Mouse (Mus musculus) heart, embryonic 10.5 days (tissue): ENCODE results near the gene Cass4. TPM values are rescaled to one million over a fixed set of nuclear protein-coding genes. Genes with fewer than 3 reads are reported as not detected.

ENCODE experiments used
- DNase-seq: peaks from one replicate; pipeline ENCODE4 v3.0.0-alpha.2; 2017; ENCODE audit warnings: low spot score
- H3K27ac ChIP-seq: fragments of 300-500 bp; sonication (generic); 2 replicates; pipeline ENCODE4 v1.5.1; 2016; ENCODE audit warnings: mild to moderate bottlenecking
- H3K27me3 ChIP-seq: fragments of 300-500 bp; sonication (generic); 2 replicates; pipeline ENCODE4 v1.6.1; 2016; ENCODE audit warnings: mild to moderate bottlenecking; ENCODE audit not compliant: poor library complexity, insufficient read depth, severe bottlenecking
- H3K36me3 ChIP-seq: fragments of 300-500 bp; sonication (generic); 2 replicates; pipeline ENCODE4 v1.6.1; 2016; ENCODE audit warnings: mild to moderate bottlenecking, moderate library complexity
- H3K4me1 ChIP-seq: fragments of 300-500 bp; sonication (generic); 2 replicates; pipeline ENCODE4 v1.6.1; 2016; ENCODE audit warnings: mild to moderate bottlenecking
- H3K4me3 ChIP-seq: fragments of 300-500 bp; sonication (generic); 2 replicates; pipeline ENCODE4 v1.5.1; 2016; ENCODE audit warnings: mild to moderate bottlenecking, moderate library complexity
- H3K9me3 ChIP-seq: fragments of 300-500 bp; sonication (generic); 2 replicates; pipeline ENCODE4 v1.6.1; 2016; ENCODE audit warnings: mild to moderate bottlenecking, moderate library complexity
- WGBS: fragments of 180-500 bp; shearing (Covaris S2); methylation state at CpG from one replicate; pipeline ENCODE4 v1.1.7; 2016; 5-methylcytosine and 5-hydroxymethylcytosine counted together
- polyA plus RNA-seq: library from polyadenylated mRNA; unstranded; fragments of >200 nt; fragmentation: Nextera tagmentation; extraction: Ambion mirVana; gene quantifications from 2 replicates; pipeline ENCODE4 v1.2.1, GENCODE M21; 2016

Cass4 gene
- polyA plus RNA-seq, 1 experiment from 2014 or later, result 0.20 TPM

GRCm38 (mm10) chr2:172416876-172417275 lies 23.3 kb downstream of the Cass4 start:
- Histone ChIP-seq H3K27me3 (peaks cover 13% of the 10 kb centered on the region), H3K4me3 (no peak overlapping the region), H3K4me1 (peaks cover 18% of the 10 kb centered on the region), H3K9me3 (no peaks in the 10 kb centered on the region), H3K36me3 (no peaks in the 10 kb centered on the region), H3K27ac (no peak overlapping the region)
- 87% methylated on average over 5 of the region's 5 CpGs for WGBS
- DNase-seq, result no peak

- no peak overlapping the region for H3K27ac ChIP-seq
- H3K4me3 ChIP-seq, result no peak overlapping the region
- no peak for DNase-seq
- no peaks in the 10 kb centered on the region for H3K9me3 ChIP-seq
- H3K36me3 ChIP-seq, result no peaks in the 10 kb centered on the region
- peaks cover 8% of the 10 kb centered on the region for H3K4me1 ChIP-seq
- 86% methylated on average over 5 of the region's 5 CpGs for WGBS
- peaks cover 18% of the 10 kb centered on the region for H3K27me3 ChIP-seq
Observed at GRCm38 (mm10) chr2:172418208-172418607, 24.6 kb downstream of the Cass4 start.

- Histone ChIP-seq H3K4me1 (peaks cover 13% of the 10 kb centered on the region), H3K9me3 (no peaks in the 10 kb centered on the region), H3K4me3 (no peak overlapping the region), H3K27me3 (peaks cover 13% of the 10 kb centered on the region; the same call in 1 of the 2 replicates), H3K27ac (peak overlapping the region; percentile 52; the same call in 1 of the 2 replicates), H3K36me3 (no peaks in the 10 kb centered on the region)
- DNase-seq, result peak; percentile 89
- 20% methylated on average over 1 of the region's 1 CpGs for WGBS
Observed at GRCm38 (mm10) chr2:172430609-172431008, 37.0 kb downstream of the Cass4 start.

GRCm38 (mm10) chr2:172433746-172434145 lies 40.2 kb downstream of the Cass4 start:
- 35% methylated on average over 5 of the region's 5 CpGs for WGBS
- no peak overlapping the region for H3K27ac ChIP-seq
- H3K4me1 ChIP-seq, result peaks cover 13% of the 10 kb centered on the region
- no peak for DNase-seq
- 0 out of 2 replicates have a peak, but pooled peaks cover 1% of the 10 kb centered on the region for H3K27me3 ChIP-seq
- H3K9me3 ChIP-seq, result no peaks in the 10 kb centered on the region
- no peak overlapping the region for H3K4me3 ChIP-seq
- H3K36me3 ChIP-seq, result no peaks in the 10 kb centered on the region

- Histone ChIP-seq H3K27me3 (no peaks in the 10 kb centered on the region), H3K9me3 (no peaks in the 10 kb centered on the region), H3K4me3 (no peak overlapping the region), H3K4me1 (peaks cover 16% of the 10 kb centered on the region), H3K27ac (no peak overlapping the region), H3K36me3 (no peaks in the 10 kb centered on the region)
- WGBS, result 66% methylated on average over 16 of the region's 16 CpGs
- DNase-seq, result no peak
Observed at GRCm38 (mm10) chr2:172437371-172437952, 43.9 kb downstream of the Cass4 start.

GRCm38 (mm10) chr2:172439843-172440639 lies 46.4 kb downstream of the Cass4 start, which contains the start of gene Rtf2:
Gene Rtf2 (plus strand): TSS chr2:172440556.
- H3K9me3 ChIP-seq, result no peaks in the 10 kb centered on the region
- H3K27ac ChIP-seq, result peak within 1 kb of the TSS; percentile 84
- H3K36me3 ChIP-seq, result peaks cover 3% of the 10 kb centered on the region; the same call in 1 of the 2 replicates
- H3K4me3 ChIP-seq, result peak within 1 kb of the TSS; percentile 81
- peaks cover 16% of the 10 kb centered on the region for H3K4me1 ChIP-seq
- H3K27me3 ChIP-seq, result no peaks in the 10 kb centered on the region
- WGBS, result 3% methylated on average over 35 of the region's 35 CpGs
- DNase-seq, result peak; percentile 99

GRCm38 (mm10) chr2:172440640-172441005 lies 47.0 kb downstream of the Cass4 start:
- no peaks in the 10 kb centered on the region for H3K9me3 ChIP-seq
- H3K36me3 ChIP-seq, result peaks cover 9% of the 10 kb centered on the region
- H3K27me3 ChIP-seq, result no peaks in the 10 kb centered on the region
- under 1% methylated on average over 21 of the region's 21 CpGs for WGBS
- H3K27ac ChIP-seq, result peak overlapping the region; percentile 84
- H3K4me3 ChIP-seq, result peak overlapping the region; percentile 81
- H3K4me1 ChIP-seq, result peaks cover 16% of the 10 kb centered on the region
- no peak for DNase-seq

GRCm38 (mm10) chr2:172441176-172441575 lies 47.6 kb downstream of the Cass4 start:
- peaks cover 16% of the 10 kb centered on the region for H3K4me1 ChIP-seq
- no peak for DNase-seq
- H3K9me3 ChIP-seq, result no peaks in the 10 kb centered on the region
- peak overlapping the region; percentile 84; the same call in 1 of the 2 replicates for H3K27ac ChIP-seq
- H3K4me3 ChIP-seq, result peak overlapping the region; percentile 81
- no peaks in the 10 kb centered on the region for H3K27me3 ChIP-seq
- peaks cover 15% of the 10 kb centered on the region for H3K36me3 ChIP-seq
- WGBS, result 29% methylated on average over 6 of the region's 6 CpGs

GRCm38 (mm10) chr2:172445617-172446016 lies 52.0 kb downstream of the Cass4 start:
- WGBS, result 95% methylated on average over 4 of the region's 4 CpGs
- Histone ChIP-seq H3K9me3 (no peaks in the 10 kb centered on the region), H3K27ac (no peak overlapping the region), H3K36me3 (peaks cover 59% of the 10 kb centered on the region), H3K4me1 (peaks cover 11% of the 10 kb centered on the region), H3K4me3 (no peak overlapping the region), H3K27me3 (no peaks in the 10 kb centered on the region)
- DNase-seq, result no peak

- peaks cover 70% of the 10 kb centered on the region for H3K36me3 ChIP-seq
- H3K27me3 ChIP-seq, result no peaks in the 10 kb centered on the region
- H3K27ac ChIP-seq, result no peak overlapping the region
- no peak for DNase-seq
- H3K4me3 ChIP-seq, result no peak overlapping the region
- H3K9me3 ChIP-seq, result no peaks in the 10 kb centered on the region
- 84% methylated on average over 6 of the region's 6 CpGs for whole genome bisulfite sequencing
- no peaks in the 10 kb centered on the region for H3K4me1 ChIP-seq
Observed at GRCm38 (mm10) chr2:172447317-172447716, 53.7 kb downstream of the Cass4 start.

- Histone ChIP-seq H3K4me3 (no peak overlapping the region), H3K9me3 (no peaks in the 10 kb centered on the region), H3K27ac (no peak overlapping the region), H3K4me1 (no peaks in the 10 kb centered on the region), H3K36me3 (peaks cover 81% of the 10 kb centered on the region), H3K27me3 (no peaks in the 10 kb centered on the region)
- WGBS, result 92% methylated on average over 4 of the region's 4 CpGs
- DNase-seq, result no peak
Observed at GRCm38 (mm10) chr2:172448329-172448728, 54.7 kb downstream of the Cass4 start.

- H3K9me3 ChIP-seq, result no peaks in the 10 kb centered on the region
- H3K4me3 ChIP-seq, result no peak overlapping the region
- H3K4me1 ChIP-seq, result no peaks in the 10 kb centered on the region
- no peak for DNase-seq
- H3K27me3 ChIP-seq, result no peaks in the 10 kb centered on the region
- 83% methylated on average over 6 of the region's 6 CpGs for WGBS
- no peak overlapping the region for H3K27ac ChIP-seq
- peaks cover 80% of the 10 kb centered on the region for H3K36me3 ChIP-seq
Observed at GRCm38 (mm10) chr2:172450640-172451039, 57.0 kb downstream of the Cass4 start.

GRCm38 (mm10) chr2:172452031-172452430 lies 58.4 kb downstream of the Cass4 start:
- H3K27me3 ChIP-seq, result no peaks in the 10 kb centered on the region
- no peak overlapping the region for H3K27ac ChIP-seq
- H3K9me3 ChIP-seq, result no peaks in the 10 kb centered on the region
- 95% methylated on average over 4 of the region's 4 CpGs for WGBS
- H3K4me1 ChIP-seq, result no peaks in the 10 kb centered on the region
- DNase-seq, result no peak
- peaks cover 71% of the 10 kb centered on the region for H3K36me3 ChIP-seq
- no peak overlapping the region for H3K4me3 ChIP-seq
